Mouse (Mus musculus) heart, embryonic 14.5 days (tissue): ENCODE results near the gene Gm11020. TPM values are rescaled to one million over a fixed set of nuclear protein-coding genes. Genes with fewer than 3 reads are reported as not detected.

Source experiments
- ATAC-seq: fragments of 200-750 bp; cut with Nextera tagmentation; 2 replicates; pipeline ENCODE4 v1.8.0; 2017; ENCODE audit warnings: low read depth, moderate TSS enrichment; ENCODE audit not compliant: insufficient number of reproducible peaks, insufficient read depth, low FRiP score
- H3K27ac ChIP-seq, 2 experiments: fragments of 200-500 bp in 1 of 2; fragments of 300-500 bp in 1 of 2; sonication (generic) in 1 of 2; replicated peaks in 1 of 2; 2 replicates each; pipeline ENCODE4 v1.5.1; 2012 to 2014; ENCODE audit warnings: low read depth in 2 of 2, low read length in 2 of 2, control low read depth in 1 of 2, mild to moderate bottlenecking in 1 of 2, mixed read lengths in 1 of 2; ENCODE audit not compliant: control insufficient read depth in 1 of 2, insufficient read depth in 1 of 2
- H3K27me3 ChIP-seq: fragments of 300-500 bp; sonication (generic); 2 replicates; pipeline ENCODE4 v1.6.1; 2014; ENCODE audit warnings: mild to moderate bottlenecking, low read length, control low read depth; ENCODE audit not compliant: control insufficient read depth, insufficient read depth
- H3K36me3 ChIP-seq: fragments of 300-500 bp; sonication (generic); 2 replicates; pipeline ENCODE4 v1.6.1; 2014; ENCODE audit warnings: mild to moderate bottlenecking, control low read depth, low read length, mixed read lengths; ENCODE audit not compliant: control insufficient read depth, insufficient read depth
- H3K4me1 ChIP-seq, 2 experiments: fragments of 200-500 bp in 1 of 2; fragments of 300-500 bp in 1 of 2; sonication (generic) in 1 of 2; 2 replicates each; pipeline ENCODE4 v1.6.1; 2012 to 2014; ENCODE audit warnings: low read length in 2 of 2, control low read depth in 1 of 2, mixed read lengths in 1 of 2; ENCODE audit not compliant: control insufficient read depth in 2 of 2, insufficient read depth in 2 of 2
- H3K4me2 ChIP-seq: fragments of 300-500 bp; sonication (generic); 2 replicates; pipeline ENCODE4 v1.6.1; 2014; ENCODE audit warnings: mild to moderate bottlenecking, low read length
- H3K4me3 ChIP-seq, 2 experiments: fragments of 200-500 bp in 1 of 2; fragments of 300-500 bp in 1 of 2; sonication (generic) in 1 of 2; 2 replicates each; pipeline ENCODE4 v1.5.1; 2012 to 2014; ENCODE audit warnings: low read length in 2 of 2, mild to moderate bottlenecking in 2 of 2, control low read depth in 1 of 2, low read depth in 1 of 2, moderate library complexity in 1 of 2; ENCODE audit not compliant: control insufficient read depth in 1 of 2, insufficient read depth in 1 of 2
- H3K9ac ChIP-seq: fragments of 300-500 bp; sonication (generic); 2 replicates; pipeline ENCODE4 v1.6.1; 2014; ENCODE audit warnings: mild to moderate bottlenecking, low read length
- H3K9me3 ChIP-seq: fragments of 300-500 bp; sonication (generic); 2 replicates; pipeline ENCODE4 v1.6.1; 2016; ENCODE audit warnings: low read length, control low read depth; ENCODE audit not compliant: control insufficient read depth
- WGBS: fragments of 180-500 bp; shearing (Covaris S2); extraction: QIAGEN DNeasy Blood & Tissue Kit; methylation state at CpG from one replicate; pipeline ENCODE4 v1.1.7; 2014; 5-methylcytosine and 5-hydroxymethylcytosine counted together
- polyA plus RNA-seq: library from polyadenylated mRNA; unstranded; fragments of >200 nt; fragmentation: Nextera tagmentation; extraction: Ambion mirVana; gene quantifications from 2 replicates; pipeline ENCODE4 v1.2.1, GENCODE M21; 2014

Gm11020 gene
- polyA plus RNA-seq, 1 experiment from 2014 or later: not detected

DNA sequence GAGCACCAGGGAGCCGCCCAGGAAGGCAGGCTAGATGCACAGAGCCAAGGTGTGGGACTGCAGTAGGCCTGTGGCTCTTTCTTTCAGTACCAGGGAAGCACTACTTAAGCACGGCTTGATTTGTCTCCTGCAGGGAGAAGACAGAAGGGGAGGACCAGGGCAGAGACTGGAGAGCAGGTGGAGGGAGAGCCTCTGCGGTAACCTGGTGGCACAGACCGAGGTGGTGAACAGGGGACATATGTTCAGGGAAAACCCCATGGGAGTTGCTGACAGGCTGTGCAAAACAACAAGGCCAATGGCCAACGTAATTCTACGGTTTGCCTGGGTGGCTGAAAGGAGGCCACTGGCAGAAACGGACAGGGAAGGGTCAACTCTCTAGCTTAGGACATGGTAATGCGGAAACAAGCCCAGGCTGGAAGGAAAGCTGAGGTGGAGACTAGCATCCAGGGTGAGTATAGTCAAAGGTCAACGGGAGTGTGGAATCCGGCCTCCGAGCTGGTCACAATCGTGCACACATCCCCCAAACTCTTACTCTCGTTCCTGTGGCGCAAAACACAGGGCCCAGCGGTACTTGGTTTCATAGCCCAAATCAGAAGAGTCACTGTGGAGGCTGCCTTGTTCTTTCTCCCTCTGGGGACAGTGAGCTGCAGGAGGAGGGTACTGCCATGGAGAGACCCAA, 38.5 kb downstream of the Gm11020 start:
- Histone ChIP-seq H3K9ac (no peak overlapping the region), H3K9me3 (no peaks in the 10 kb centered on the region), H3K36me3 (peaks cover 26% of the 10 kb centered on the region; the same call in 1 of the 2 replicates), H3K4me2 (no peak overlapping the region), H3K27me3 (no peaks in the 10 kb centered on the region), H3K4me1 (peaks cover 0 to 15% of the 10 kb centered on the region in 2 experiments), H3K4me3 (no peak overlapping the region), H3K27ac (no peak overlapping the region)
- no peak for ATAC-seq
- 70% methylated on average over 15 of the region's 15 CpGs for WGBS

- H3K4me3 ChIP-seq: no peak overlapping the region
- 90% methylated on average over 9 of the region's 9 CpGs for WGBS
- H3K9me3 ChIP-seq: no peaks in the 10 kb centered on the region
- ATAC-seq: no peak
- H3K27ac ChIP-seq: no peak overlapping the region
- no peaks in the 10 kb centered on the region for H3K27me3 ChIP-seq
- no peak overlapping the region for H3K4me2 ChIP-seq
- peaks cover 0 to 3% of the 10 kb centered on the region in 2 experiments; a peak in 2 of 4 replicates for H3K4me1 ChIP-seq
- H3K36me3 ChIP-seq: no peaks in the 10 kb centered on the region
- H3K9ac ChIP-seq: no peak overlapping the region
Measured at GRCm38 (mm10) chr8:104365695-104366094, 44.3 kb downstream of the Gm11020 start.

DNA sequence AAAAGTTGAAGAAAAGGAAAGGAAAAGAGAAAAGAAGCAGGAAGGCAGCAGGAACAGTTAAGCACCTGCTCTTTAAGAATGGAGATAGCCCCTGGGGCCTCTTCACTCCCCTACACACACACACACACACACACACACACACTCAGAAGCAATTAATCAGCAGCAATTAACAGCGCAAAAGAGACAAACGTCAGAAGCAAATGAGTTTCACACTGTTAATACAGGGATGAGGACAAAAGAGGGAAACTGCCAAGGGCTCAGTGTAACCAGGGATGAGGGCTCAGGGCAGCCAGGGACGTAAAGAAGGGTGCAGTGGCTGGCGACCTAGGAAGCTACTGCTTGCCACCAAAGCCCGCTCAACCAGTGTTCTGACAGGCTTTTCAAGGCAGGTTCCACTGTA, 46.0 kb downstream of the Gm11020 start:
- 76% methylated on average over 5 of the region's 5 CpGs for WGBS

GRCm38 (mm10) chr8:104369591-104369990, 48.2 kb downstream of the Gm11020 start:
- Histone ChIP-seq H3K9ac (no peak overlapping the region; the same call in 1 of the 2 replicates), H3K36me3 (no peaks in the 10 kb centered on the region), H3K4me1 (peaks cover 8 to 13% of the 10 kb centered on the region in 2 experiments), H3K9me3 (no peaks in the 10 kb centered on the region), H3K4me2 (no peak overlapping the region), H3K27me3 (no peaks in the 10 kb centered on the region), H3K27ac (no peak overlapping the region), H3K4me3 (no peak overlapping the region)
- no peak for ATAC-seq
- 77% methylated on average over 12 of the region's 12 CpGs for WGBS

More for the DNA sequence above, 46.0 kb downstream of the Gm11020 start:
- Histone ChIP-seq H3K4me2 (no peak overlapping the region), H3K4me3 (no peak overlapping the region), H3K9ac (no peak overlapping the region), H3K27me3 (no peaks in the 10 kb centered on the region), H3K4me1 (peaks cover 0 to 3% of the 10 kb centered on the region in 2 experiments; a peak in 2 of 4 replicates), H3K36me3 (no peaks in the 10 kb centered on the region), H3K9me3 (no peaks in the 10 kb centered on the region), H3K27ac (no peak overlapping the region)
- ATAC-seq: no peak

GRCm38 (mm10) chr8:104370071-104370470, 48.7 kb downstream of the Gm11020 start:
- WGBS: 75% methylated on average over 6 of the region's 6 CpGs
- no peak for ATAC-seq
- H3K4me2 ChIP-seq: no peak overlapping the region
- no peaks in the 10 kb centered on the region for H3K9me3 ChIP-seq
- no peak overlapping the region for H3K9ac ChIP-seq
- no peaks in the 10 kb centered on the region for H3K36me3 ChIP-seq
- peaks cover 12 to 18% of the 10 kb centered on the region in 2 experiments for H3K4me1 ChIP-seq
- no peaks in the 10 kb centered on the region for H3K27me3 ChIP-seq
- no peak overlapping the region for H3K27ac ChIP-seq
- H3K4me3 ChIP-seq: no peak overlapping the region

DNA sequence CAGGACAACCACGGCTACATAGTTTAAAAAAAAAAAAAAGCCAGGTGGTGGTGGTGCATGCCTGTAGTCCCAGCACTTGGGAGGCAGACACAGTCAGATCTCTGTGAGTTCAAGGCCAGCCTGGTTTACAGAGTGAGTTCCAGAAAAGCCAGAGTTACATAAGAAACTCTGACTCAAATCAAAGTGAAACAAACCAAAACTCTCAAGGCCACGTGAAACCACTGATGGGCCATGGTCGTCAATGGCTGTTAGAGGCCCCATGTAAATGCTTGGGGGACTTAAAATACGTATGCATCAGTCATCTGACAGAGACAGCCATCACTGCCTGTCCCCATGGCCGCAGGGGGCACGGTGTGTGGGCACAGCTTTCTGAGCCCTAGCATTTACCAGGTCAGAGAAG, 49.8 kb downstream of the Gm11020 start:
- Histone ChIP-seq H3K36me3 (no peaks in the 10 kb centered on the region), H3K9ac (no peak overlapping the region), H3K27ac (no peak overlapping the region), H3K27me3 (no peaks in the 10 kb centered on the region), H3K4me1 (peaks cover 20 to 28% of the 10 kb centered on the region in 2 experiments), H3K9me3 (no peaks in the 10 kb centered on the region), H3K4me2 (no peak overlapping the region), H3K4me3 (no peak overlapping the region)
- 85% methylated on average over 6 of the region's 6 CpGs for WGBS
- ATAC-seq: no peak

Other genes with a start within 250 kb of the Gm11020 start
- 54.6 and 61.5 TPM in 2 replicates for gene Cdh5, start 219.9 kb upstream of the Gm11020 start, polyA plus RNA-seq
- 1.3 and 1.5 TPM in 2 replicates for gene Bean1, start 151.1 kb upstream of the Gm11020 start, polyA plus RNA-seq
- 12.9 and 13.7 TPM in 2 replicates for gene Tk2, start 73.0 kb upstream of the Gm11020 start, polyA plus RNA-seq
- 27.9 and 30.8 TPM in 2 replicates for gene Cklf, start 70.7 kb upstream of the Gm11020 start, polyA plus RNA-seq
- not detected in 2 replicates for gene Cmtm2a, start 28.4 kb upstream of the Gm11020 start, polyA plus RNA-seq
- not detected in 2 replicates for gene Gm45711, start 11.5 kb upstream of the Gm11020 start, polyA plus RNA-seq
- gene Cmtm1, start 11.4 kb upstream of the Gm11020 start, polyA plus RNA-seq: not detected in 2 replicates
- not detected in 2 replicates for gene Cmtm2b, start 663 bp downstream of the Gm11020 start, polyA plus RNA-seq
- gene Cmtm3, start 17.8 kb downstream of the Gm11020 start, polyA plus RNA-seq: 94.1 and 103 TPM in 2 replicates
- gene Cmtm4, start 74.2 kb downstream of the Gm11020 start, polyA plus RNA-seq: 2.1 and 2.4 TPM in 2 replicates
- gene Dync1li2, start 121.5 kb downstream of the Gm11020 start, polyA plus RNA-seq: 55.0 and 57.0 TPM in 2 replicates
- gene Terb1, start 188.3 kb downstream of the Gm11020 start, polyA plus RNA-seq: 0.18 TPM in 1 of 2 replicates, not detected in the other
- 73.3 and 80.0 TPM in 2 replicates for gene Nae1, start 213.1 kb downstream of the Gm11020 start, polyA plus RNA-seq
- gene Car7, start 213.1 kb downstream of the Gm11020 start, polyA plus RNA-seq: 2.2 and 2.3 TPM in 2 replicates